Mouse (Mus musculus) effector memory CD4-positive, alpha-beta T cell, adult 7 months (primary cell): ENCODE measurements around the gene Krtap3-2. TPM values are rescaled to one million over a fixed set of nuclear protein-coding genes. Genes with fewer than 3 reads are reported as not detected.

Source experiments
- polyA plus RNA-seq: library from polyadenylated mRNA; unstranded; fragments of 100-300 nt; shearing (Covaris generic); gene quantifications from one replicate; pipeline ENCODE4 v1.2.1, GENCODE M21; 2017

Krtap3-2 gene
- polyA plus RNA-seq: 0.74 TPM

GRCm38 (mm10) chr11:99556753-99557152 lies at the start of gene Krtap3-2:
Krtap3-2 (minus strand) TSS chr11:99556853.

GRCm38 (mm10) chr11:99603208-99603607 lies 46.6 kb upstream of the Krtap3-2 start, which contains the start of gene Gm11938:
Gm11938 (minus strand) TSS chr11:99603308.

GRCm38 (mm10) chr11:99597742-99598141 lies 41.1 kb upstream of the Krtap3-2 start, which contains the start of gene Krtap9-3:
Krtap9-3 (minus strand) TSS chr11:99598105.

GRCm38 (mm10) chr11:99590981-99591380 lies 34.3 kb upstream of the Krtap3-2 start, which contains the start of gene Krtap1-3:
Krtap1-3 (minus strand) TSS chr11:99591339.

GRCm38 (mm10) chr11:99583245-99583704 lies 26.6 kb upstream of the Krtap3-2 start, which contains the start of gene Krtap1-4:
Krtap1-4 (minus strand) TSS chr11:99583654.

GRCm38 (mm10) chr11:99580636-99581035 lies 24.0 kb upstream of the Krtap3-2 start, which contains the start of gene Krtap1-5:
Krtap1-5 (minus strand) TSS chr11:99581016.

GRCm38 (mm10) chr11:99566530-99566929 lies 9.9 kb upstream of the Krtap3-2 start, which contains the start of gene Krtap3-1:
Krtap3-1 (minus strand) TSS chr11:99566630.

GRCm38 (mm10) chr11:99559366-99559765 lies 2.7 kb upstream of the Krtap3-2 start, which contains the start of gene Gm11939:
Gm11939 (minus strand) TSS chr11:99559466.

GRCm38 (mm10) chr11:99550765-99551164 lies 5.9 kb downstream of the Krtap3-2 start, which contains the start of gene Krtap3-3:
Krtap3-3 (minus strand) TSS chr11:99550865.

GRCm38 (mm10) chr11:99521288-99521860 lies 35.3 kb downstream of the Krtap3-2 start, which contains the start of gene Krt39:
Krt39 (minus strand) TSS chr11:99521338.

Other genes with a start within 250 kb of the Krtap3-2 start
- gene Krt25, start 233.9 kb downstream of the Krtap3-2 start, polyA plus RNA-seq: 0.49 TPM
- gene Krt26, start 218.9 kb downstream of the Krtap3-2 start, polyA plus RNA-seq: 0.11 TPM
- gene Krt27, start 205.7 kb downstream of the Krtap3-2 start, polyA plus RNA-seq: not detected
- 0.26 TPM for gene Krt28, start 181.9 kb downstream of the Krtap3-2 start, polyA plus RNA-seq
- 10.1 TPM for gene Krt10, start 167.5 kb downstream of the Krtap3-2 start, polyA plus RNA-seq
- gene Krt12, start 134.6 kb downstream of the Krtap3-2 start, polyA plus RNA-seq: not detected
- gene Krt20, start 118.7 kb downstream of the Krtap3-2 start, polyA plus RNA-seq: 0.26 TPM
- gene Krt23, start 63.7 kb downstream of the Krtap3-2 start, polyA plus RNA-seq: not detected
- gene Krt39, start 35.5 kb downstream of the Krtap3-2 start, polyA plus RNA-seq: not detected
- not detected for gene Krt40, start 13.7 kb downstream of the Krtap3-2 start, polyA plus RNA-seq
- not detected for gene Krtap3-3, start 6.0 kb downstream of the Krtap3-2 start, polyA plus RNA-seq
- gene Gm11939, start 2.6 kb upstream of the Krtap3-2 start, polyA plus RNA-seq: not detected
- not detected for gene Krtap3-1, start 9.8 kb upstream of the Krtap3-2 start, polyA plus RNA-seq
- not detected for gene Krtap1-5, start 24.2 kb upstream of the Krtap3-2 start, polyA plus RNA-seq
- 0.90 TPM for gene Krtap1-4, start 26.8 kb upstream of the Krtap3-2 start, polyA plus RNA-seq
- not detected for gene Krtap1-3, start 34.5 kb upstream of the Krtap3-2 start, polyA plus RNA-seq
- not detected for gene Krtap9-3, start 41.3 kb upstream of the Krtap3-2 start, polyA plus RNA-seq
- not detected for gene Gm11938, start 46.5 kb upstream of the Krtap3-2 start, polyA plus RNA-seq
- gene Gm11937, start 53.3 kb upstream of the Krtap3-2 start, polyA plus RNA-seq: not detected
- gene Krtap2-4, start 58.0 kb upstream of the Krtap3-2 start, polyA plus RNA-seq: not detected
- gene Gm11562, start 63.6 kb upstream of the Krtap3-2 start, polyA plus RNA-seq: not detected
- not detected for gene Krtap4-1, start 71.4 kb upstream of the Krtap3-2 start, polyA plus RNA-seq
- not detected for gene Krtap4-2, start 78.2 kb upstream of the Krtap3-2 start, polyA plus RNA-seq
- not detected for gene Krtap4-7, start 87.2 kb upstream of the Krtap3-2 start, polyA plus RNA-seq
- gene Gm11555, start 93.4 kb upstream of the Krtap3-2 start, polyA plus RNA-seq: not detected
- gene Gm11563, start 102.1 kb upstream of the Krtap3-2 start, polyA plus RNA-seq: not detected
- not detected for gene Krtap4-6, start 109.1 kb upstream of the Krtap3-2 start, polyA plus RNA-seq
- gene Gm14190, start 133.9 kb upstream of the Krtap3-2 start, polyA plus RNA-seq: not detected
- gene Gm14180, start 177.4 kb upstream of the Krtap3-2 start, polyA plus RNA-seq: not detected
- not detected for gene Gm11595, start 216.1 kb upstream of the Krtap3-2 start, polyA plus RNA-seq
- not detected for gene Krtap4-8, start 223.9 kb upstream of the Krtap3-2 start, polyA plus RNA-seq
- not detected for gene Krtap4-9, start 228.3 kb upstream of the Krtap3-2 start, polyA plus RNA-seq
- not detected for gene Gm11596, start 236.6 kb upstream of the Krtap3-2 start, polyA plus RNA-seq
- not detected for gene Gm11569, start 242.1 kb upstream of the Krtap3-2 start, polyA plus RNA-seq
- not detected for gene Gm11554, start 247.6 kb upstream of the Krtap3-2 start, polyA plus RNA-seq